Mouse (Mus musculus) left cerebral cortex, postnatal 14 days (tissue): ENCODE results near the gene Mrgpra6. TPM values are rescaled to one million over a fixed set of nuclear protein-coding genes. Genes with fewer than 3 reads are reported as not detected.

Experiments
- DNase-seq, 2 experiments: peaks; one replicate each; pipeline ENCODE4 v3.0.0; 2021 to 2022; ENCODE audit warnings: low spot score in 2 of 2, mixed read lengths in 1 of 2
- intact Hi-C: fragments of 180-260 bp; cut with DNase I; formaldehyde crosslinking; loops from one replicate; pipeline ENCODE4 v1.15.1; 2025
- long read RNA-seq, 2 experiments: library from polyadenylated mRNA; stranded (forward); transcript quantifications; one replicate each; pipeline ENCODE4 v2.0.0; 2021
- total RNA-seq, 2 experiments: library from RNA; stranded (reverse); gene quantifications; 2 replicates each; pipeline ENCODE4 v1.2.3; 2021

Gene Mrgpra6
- total RNA-seq: not detected
- long read RNA-seq, experiment 1: 0 reads
- long read RNA-seq, experiment 2: 0 reads

DNA sequence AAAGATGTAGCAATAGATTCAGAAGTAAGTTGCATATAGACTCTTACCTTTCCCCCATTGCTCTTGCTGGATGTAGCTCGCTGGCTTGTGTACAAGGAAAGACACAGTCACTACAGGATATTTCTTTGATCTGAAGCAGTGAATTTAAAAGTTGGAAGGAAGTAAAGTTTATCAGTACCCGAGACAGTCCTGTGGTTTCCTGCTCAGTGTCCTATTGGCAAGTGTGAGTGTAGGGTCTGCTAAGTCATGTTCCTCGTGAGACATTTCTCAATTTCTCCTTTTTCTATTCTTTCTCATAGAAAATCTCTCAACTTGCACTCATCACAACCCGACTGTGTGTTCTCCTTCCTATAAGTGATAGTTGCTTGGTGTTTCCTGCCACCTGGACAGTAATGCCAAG, at the start of gene Mrgpra6:
Gene Mrgpra6 (minus strand): TSS at position 91 of the 400 bp plus-strand sequence.
- intact Hi-C loops: loop anchor here (5.0 kb wide), 1 partner anchor 82 kb away; no protein-coding TSS in a partner anchor
- DNase-seq: no peak

DNA sequence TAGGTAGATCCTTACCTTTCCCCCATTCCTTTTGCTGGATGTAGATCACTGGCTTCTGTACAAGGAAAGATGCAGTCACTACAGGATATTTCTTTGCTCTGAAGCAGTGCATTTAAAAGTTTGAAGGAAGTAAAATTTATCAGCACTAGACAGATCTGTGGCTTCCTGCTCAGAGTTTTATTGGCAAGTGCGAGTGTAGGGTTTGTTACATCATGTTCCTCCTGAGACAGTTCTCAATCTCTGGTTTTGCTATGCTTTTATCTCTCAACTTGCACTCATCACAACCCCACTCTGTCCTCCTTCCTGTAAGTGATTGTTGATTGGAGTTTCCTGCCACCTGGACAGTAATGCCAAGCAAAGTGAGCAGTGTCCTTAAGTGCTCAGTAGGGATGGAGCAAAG, 48.0 kb upstream of the Mrgpra6 start, which contains the start of gene Mrgpra9:
Gene Mrgpra9 (minus strand): TSS at position 79 of the 400 bp plus-strand sequence.
- intact Hi-C loops: no loop called here
- no peak for DNase-seq

DNA sequence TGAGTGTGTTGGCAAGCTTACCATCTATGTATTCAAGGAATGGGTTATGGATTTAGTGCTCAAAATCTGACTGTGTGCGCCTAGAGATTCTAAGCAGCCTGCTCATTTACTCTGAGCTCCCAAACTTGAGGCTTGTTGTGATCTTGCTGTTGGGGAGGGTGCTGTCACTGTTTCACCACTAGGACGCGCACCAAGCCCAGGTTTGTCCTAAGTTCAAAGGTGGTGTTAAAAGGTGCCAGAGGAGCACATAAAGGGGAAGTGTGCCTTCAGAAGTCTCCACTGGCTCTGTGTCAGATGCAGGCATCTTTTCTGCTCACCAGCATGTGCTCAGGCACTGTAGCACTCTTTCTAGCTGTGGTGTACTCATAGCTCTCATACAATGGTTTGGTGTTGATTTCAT, 39.9 kb upstream of the Mrgpra6 start:
- no peak for DNase-seq
- intact Hi-C loops: no loop called here

DNA sequence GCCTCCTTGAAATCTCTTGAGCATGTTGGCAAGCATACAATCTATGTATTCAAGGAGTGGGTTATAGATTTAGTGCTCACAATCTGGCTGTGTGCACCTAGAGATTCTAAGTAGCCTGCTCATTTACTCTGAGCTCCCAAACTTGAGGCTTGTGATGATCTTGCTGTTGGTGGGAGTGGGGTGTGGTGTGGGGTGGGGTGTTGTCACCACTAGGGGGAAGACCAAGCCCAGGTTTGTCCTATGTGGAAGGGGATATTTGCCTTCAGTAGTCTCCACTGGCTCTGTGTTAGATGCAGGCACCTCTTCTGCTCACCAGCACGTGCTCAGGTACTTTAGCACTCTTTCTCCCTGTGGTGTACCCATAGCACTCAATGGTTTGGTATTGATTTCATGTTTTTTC, 9.4 kb downstream of the Mrgpra6 start:
- no peak for DNase-seq
- intact Hi-C loops: no loop called here

DNA sequence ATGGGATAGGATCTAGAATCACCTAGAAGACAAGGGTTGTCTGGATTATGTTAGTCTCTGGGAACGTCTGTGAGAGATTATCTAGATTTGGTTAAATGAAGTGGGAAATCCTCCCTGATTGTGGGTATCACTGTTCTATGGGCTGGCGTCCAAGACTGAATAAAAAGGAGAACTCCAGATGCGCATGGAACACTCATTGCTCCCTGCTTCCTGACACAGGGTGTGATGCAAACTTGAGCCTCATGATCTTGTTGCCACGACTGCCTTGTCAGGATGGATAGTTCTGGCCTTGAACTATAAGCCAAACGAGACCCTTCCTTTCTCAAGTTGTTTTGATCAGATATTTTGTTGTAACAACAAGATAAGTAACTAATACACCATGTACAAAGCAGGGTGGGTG, 33.9 kb downstream of the Mrgpra6 start:
- no peak for DNase-seq
- intact Hi-C loops: no loop called here

DNA sequence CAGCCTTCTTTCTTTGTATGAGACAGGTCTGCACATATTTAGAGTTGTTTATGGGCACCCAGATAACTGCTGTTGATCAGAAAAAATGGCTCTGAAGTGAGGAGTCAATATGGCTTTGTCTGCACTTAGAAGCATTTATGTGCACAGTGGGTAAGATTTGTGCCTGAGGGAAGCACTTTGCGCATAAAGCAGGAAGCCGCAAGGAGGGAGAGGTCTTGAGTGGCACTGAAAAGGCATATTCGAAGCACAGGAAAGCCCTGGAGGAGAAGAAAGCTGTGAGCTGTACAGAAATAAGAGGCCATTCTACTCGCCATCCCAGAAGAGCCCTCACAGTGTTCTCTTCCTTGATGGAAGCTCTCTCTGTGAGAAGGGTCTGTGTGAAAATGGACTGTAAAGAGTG, 39.7 kb downstream of the Mrgpra6 start:
- intact Hi-C loops: no loop called here
- no peak for DNase-seq

DNA sequence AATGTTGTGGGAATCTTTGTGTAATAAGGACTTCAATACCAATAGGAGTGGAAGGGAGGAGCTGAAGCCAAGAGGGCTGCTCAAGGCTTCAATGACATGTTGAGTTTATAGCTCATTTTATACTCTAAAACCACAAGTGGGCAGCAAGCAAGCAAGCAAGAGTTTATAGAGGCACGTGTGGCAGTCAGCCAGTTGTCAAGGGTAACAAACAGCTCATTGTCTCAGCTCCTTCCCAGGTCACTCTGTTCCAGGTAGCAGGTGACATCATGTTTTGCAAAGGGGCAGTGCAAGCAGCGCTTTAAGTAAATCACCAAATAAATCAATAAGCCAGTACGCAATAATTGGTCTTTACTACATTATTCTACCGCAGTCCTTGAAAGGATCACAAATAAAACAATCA, 41.5 kb downstream of the Mrgpra6 start:
- intact Hi-C loops: no loop called here
- no peak for DNase-seq

DNA sequence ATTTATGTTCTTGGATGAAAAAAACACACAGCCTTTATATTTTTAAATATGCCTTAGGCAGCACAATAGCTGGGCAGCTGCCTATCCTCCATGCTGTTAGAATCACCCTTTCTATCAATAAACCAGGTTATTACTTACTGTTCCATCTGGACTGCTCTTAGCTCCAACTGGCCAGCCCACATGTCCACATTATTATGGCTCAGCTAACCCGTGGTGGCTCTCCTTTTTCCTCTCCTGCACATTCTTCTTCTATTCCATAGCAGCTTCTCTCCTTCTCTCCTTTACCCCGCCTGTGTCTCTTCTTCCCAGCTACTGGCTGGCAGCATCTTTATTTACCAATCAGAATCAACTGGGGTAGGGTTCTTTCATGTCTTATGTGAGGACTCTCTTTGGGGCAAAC, 46.3 kb downstream of the Mrgpra6 start:
- intact Hi-C loops: no loop called here
- DNase-seq: no peak

DNA sequence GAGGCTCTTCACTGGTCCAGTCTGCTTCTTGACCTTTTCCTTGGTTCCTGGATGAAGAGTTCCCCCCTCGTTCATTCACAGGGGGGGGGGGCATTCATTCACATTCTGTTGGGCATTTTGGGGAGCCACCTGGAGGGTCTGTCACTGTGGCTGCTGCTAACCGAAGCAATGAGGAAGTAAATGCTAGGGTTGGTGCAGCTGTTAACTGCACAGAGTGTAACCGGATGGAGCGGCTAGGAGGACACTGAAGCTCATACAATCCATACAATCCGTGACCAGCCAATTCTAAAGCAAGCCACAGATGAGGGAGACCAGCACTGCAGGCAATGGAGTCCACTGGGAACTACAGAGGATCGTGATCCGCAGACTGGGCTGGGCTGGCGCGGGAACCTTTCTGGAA, 47.0 kb downstream of the Mrgpra6 start:
- intact Hi-C loops: no loop called here

DNA sequence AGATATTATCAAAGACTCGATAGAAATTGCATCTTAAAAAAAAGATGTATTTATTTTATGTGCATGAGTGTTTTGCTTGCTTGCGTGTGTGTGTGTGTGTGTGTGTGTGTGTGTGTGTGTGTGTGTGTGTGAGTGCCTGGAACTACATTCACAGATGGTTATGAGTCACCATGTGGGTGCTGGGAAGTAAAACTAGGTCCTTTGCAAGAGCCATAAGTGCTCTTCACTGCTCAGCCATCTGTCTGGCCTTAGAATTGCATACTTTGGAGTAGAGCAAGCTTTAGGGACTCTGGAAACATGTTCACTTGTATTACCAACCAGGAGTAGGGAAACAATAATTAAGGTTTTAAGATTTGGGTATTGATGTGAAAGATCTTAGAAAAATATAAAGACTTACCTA, 48.9 kb downstream of the Mrgpra6 start:
- DNase-seq: no peak
- intact Hi-C loops: no loop called here

More for the DNA sequence above, 47.0 kb downstream of the Mrgpra6 start:
- no peak for DNase-seq

DNA sequence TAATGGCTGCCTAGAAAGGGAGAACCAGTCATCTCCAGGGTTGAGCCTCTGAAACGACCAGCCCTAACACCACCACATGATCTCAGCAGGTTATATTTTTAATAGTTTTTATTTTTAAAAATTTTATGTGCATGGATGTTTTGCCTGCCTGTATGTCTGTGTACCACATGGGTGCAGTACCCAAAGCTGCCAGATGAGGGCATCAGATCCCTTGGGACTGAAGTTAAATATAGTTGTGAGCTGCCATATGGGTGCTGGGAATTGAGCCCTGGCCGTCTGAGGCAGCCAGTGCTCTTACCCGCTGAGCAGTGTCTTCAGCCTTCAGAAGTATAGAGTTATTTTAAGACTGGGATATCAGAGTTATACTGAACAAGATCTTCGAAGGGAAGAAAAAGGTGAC, 49.3 kb downstream of the Mrgpra6 start:
- intact Hi-C loops: no loop called here
- DNase-seq: no peak

DNA sequence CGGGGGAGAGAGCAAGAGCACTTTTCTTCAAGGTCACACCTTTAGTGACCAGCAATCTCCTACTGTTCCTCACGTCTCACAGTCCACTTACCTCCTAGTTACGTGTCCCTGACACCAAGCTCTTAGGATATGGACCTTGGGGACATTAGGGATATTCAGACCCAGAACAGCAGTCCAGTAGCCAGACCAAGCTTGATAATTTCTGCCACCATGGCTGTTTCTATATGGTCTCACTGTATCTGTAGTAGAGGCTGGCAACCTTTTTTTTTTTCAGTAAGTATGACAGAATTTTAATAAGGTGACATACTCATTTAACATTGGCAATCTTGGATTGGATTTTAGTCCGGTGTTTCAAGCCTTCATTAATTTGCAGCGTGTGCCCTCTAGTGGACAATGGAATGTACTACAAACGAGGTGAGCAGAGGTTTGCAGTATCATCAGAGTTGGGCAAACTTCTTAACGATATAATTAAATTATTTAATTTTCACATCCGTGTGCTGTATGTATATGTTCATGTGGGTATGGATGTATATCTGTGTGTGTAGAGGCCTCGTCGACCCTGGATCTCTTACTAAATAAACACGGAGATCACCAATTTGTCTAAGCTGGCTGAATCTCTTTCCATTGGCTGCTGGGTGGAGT, 54.2 kb downstream of the Mrgpra6 start:
- intact Hi-C loops: loop anchor here (1.0 to 2.0 kb wide), 2 partner anchors 127 to 188 kb away; no protein-coding TSS in a partner anchor
- DNase-seq: peak; percentile 71 to 76

DNA sequence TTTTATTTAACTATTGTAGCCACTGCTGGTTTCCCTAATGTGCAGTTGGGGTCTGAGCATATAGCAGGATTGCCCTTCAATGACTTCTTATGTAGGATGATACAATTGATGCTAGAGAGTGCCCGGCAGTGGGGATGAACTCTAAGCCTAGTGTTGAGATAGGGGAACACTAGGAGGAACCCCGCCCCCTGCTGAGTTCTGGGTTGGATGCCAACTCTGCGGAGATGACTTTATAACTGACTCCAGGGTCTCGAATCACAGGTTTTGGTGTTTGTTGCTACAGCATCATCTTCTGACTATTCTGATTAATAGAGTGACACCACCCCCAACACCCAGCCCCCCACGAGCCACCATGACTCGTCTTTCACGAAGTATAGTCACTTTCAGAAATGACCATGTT, 56.4 kb downstream of the Mrgpra6 start:
- DNase-seq: no peak
- intact Hi-C loops: loop anchor here (5.0 kb wide), 1 partner anchor 66 kb away; no protein-coding TSS in a partner anchor

DNA sequence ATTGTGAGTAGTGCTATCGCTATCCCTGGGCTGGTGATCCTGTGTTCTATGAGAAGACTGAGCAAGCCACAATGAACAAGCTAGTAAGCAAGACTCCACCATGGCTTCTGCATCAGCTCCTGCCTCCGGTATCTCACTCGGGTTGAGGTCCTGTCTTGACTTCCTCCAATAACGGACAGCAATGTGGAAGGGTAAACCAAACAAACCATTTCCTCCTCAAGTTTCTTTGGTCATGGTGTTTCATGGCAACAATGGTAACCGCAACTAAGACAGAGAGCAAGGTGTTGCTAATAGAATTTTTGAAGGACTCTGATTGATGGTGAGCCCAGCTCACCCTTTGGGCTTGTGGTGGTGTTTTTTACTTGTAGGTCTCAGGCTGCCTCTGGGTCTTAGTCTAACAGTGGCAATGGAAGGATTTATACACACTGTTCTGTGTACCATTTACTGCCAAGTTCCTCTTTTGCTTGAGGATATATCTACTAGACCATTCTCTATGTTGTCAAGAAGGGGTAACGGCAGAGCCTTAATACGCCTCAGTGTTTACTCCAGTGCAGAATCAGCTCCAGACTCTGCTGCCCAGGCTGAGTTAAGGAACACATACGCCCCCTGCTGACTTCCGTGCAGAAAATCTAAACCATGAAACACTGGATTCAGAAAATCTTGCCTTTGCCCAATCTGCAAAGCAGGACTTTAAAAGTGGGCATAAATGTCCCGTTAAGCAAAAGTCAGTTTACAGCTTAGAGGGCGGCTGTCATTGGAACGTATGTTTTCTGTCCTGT, 58.5 kb downstream of the Mrgpra6 start:
- intact Hi-C loops: loop anchor here (5.0 kb wide), 1 partner anchor 64 kb away; no protein-coding TSS in a partner anchor
- peak; percentile 60 to 70 for DNase-seq

DNA sequence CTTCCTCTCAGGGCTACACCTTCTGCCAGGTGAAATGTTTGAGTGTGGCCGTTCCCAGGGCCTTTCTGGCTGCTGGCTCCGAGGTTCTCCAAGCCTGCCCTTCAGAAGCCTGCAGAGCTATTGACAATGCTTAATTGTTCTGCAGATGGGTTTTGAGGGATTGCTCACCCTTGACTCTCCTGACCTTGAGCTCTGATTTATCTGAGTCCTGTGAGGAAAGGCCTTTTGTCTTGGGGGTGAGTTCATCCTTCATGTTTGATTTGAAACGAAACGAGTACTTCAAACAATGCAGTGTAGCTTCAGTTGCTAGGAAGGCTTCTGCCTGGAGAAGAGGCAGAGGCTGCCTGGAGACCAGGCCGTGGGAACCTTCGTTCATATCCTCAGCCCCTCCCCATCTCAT, 60.4 kb downstream of the Mrgpra6 start:
- intact Hi-C loops: no loop called here
- DNase-seq: no peak

DNA sequence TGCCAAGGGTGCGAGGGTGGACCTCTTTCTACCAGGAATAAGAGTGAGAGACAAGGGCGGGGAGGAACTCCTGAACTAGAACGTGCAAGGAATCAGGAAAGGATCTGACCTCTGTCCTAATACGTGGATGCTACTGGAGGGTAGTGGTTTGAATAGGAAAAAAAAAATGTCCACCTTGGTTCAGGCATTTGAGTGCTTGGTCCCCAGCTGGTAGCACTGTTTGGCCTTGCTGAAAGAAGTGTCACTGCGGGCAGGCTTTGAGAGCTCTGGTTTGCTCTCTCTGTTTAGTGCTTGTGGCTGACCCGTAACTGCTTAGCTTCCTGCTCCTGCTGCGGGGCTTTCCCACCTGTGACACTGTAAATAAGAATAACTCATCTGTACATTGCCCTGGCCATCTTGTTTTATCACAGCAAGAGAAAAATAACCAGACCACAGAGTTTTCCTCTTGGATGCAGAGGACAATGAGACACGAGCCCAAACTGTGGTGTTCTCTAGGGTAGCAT, 64.8 kb downstream of the Mrgpra6 start:
- intact Hi-C loops: no loop called here
- no peak for DNase-seq

Other genes with a start within 250 kb of the Mrgpra6 start
- gene Uevld, start 246.4 kb downstream of the Mrgpra6 start, total RNA-seq: 1 to 10 TPM; 9.6 to 10.0 TPM
- not detected for gene Gm9999, start 221.3 kb downstream of the Mrgpra6 start, total RNA-seq
- gene Spty2d1, start 196.5 kb downstream of the Mrgpra6 start, total RNA-seq: 10 to 100 TPM; 10.6 to 11.0 TPM
- gene Tmem86a, start 154.3 kb downstream of the Mrgpra6 start, total RNA-seq: 10 to 100 TPM; 17.4 to 18.8 TPM
- 100 to 1,000 TPM; 129 to 131 TPM for gene Ptpn5, start 71.2 kb downstream of the Mrgpra6 start, total RNA-seq
- gene Mrgpra9, start 47.9 kb upstream of the Mrgpra6 start, total RNA-seq: not detected
- not detected for gene Mrgpra1, start 149.3 kb upstream of the Mrgpra6 start, total RNA-seq
- not detected for gene Mrgpra2a, start 247.2 kb upstream of the Mrgpra6 start, total RNA-seq